Mouse (Mus musculus): ENCODE measurements around the gene Atxn7l3. TPM values are rescaled to one million over a fixed set of nuclear protein-coding genes. Genes with fewer than 3 reads are reported as not detected.

Gene Atxn7l3
- total RNA-seq, 2 experiments from 2014 or later, result 236 to 242 TPM

- TF ChIP-seq CTCF (IDR thresholded peaks at IDR 0.05), result no peak
- intact Hi-C loops (cut with DNase I), result no loop called here
- peak in 1 of 2 experiments; percentile 29 for DNase-seq (ENCODE audit: extremely low spot score in 1 of 2, low spot score in 2 of 2)
- H3K27ac ChIP-seq, result no peak overlapping the region
- H3K4me3 ChIP-seq, result peak overlapping the region; percentile 45
Measured at GRCm38 (mm10) chr11:102276411-102276915, 20.0 kb downstream of the Atxn7l3 start.

- TF ChIP-seq CTCF (IDR thresholded peaks at IDR 0.05), result no peak
- H3K27ac ChIP-seq, result no peak within 1 kb of the TSS
- no peak within 1 kb of the TSS for H3K4me3 ChIP-seq
- intact Hi-C loops (cut with DNase I), result loop anchor here (5.0 kb wide), 2 partner anchors 111 to 166 kb away; partner anchors contain the start of genes Ppy and Tmem101
- DNase-seq (ENCODE audit: extremely low spot score in 1 of 2, low spot score in 2 of 2), result no peak
Measured at GRCm38 (mm10) chr11:102268520-102269244, 27.7 kb downstream of the Atxn7l3 start, which contains the start of gene Asb16. Gene Asb16, plus strand, starts transcription at chr11:102268743.

- no peak overlapping the region for H3K4me3 ChIP-seq
- intact Hi-C loops (cut with DNase I), result loop anchor here (5.0 kb wide), 2 partner anchors 110 to 165 kb away; partner anchors contain the start of genes Ppy and Tmem101
- peak; percentile 77 for TF ChIP-seq CTCF (IDR thresholded peaks at IDR 0.05)
- DNase-seq (ENCODE audit: extremely low spot score in 1 of 2, low spot score in 2 of 2), result peak; percentile 70 to 72
- H3K27ac ChIP-seq, result no peak overlapping the region
Measured at GRCm38 (mm10) chr11:102267480-102267879, 29.0 kb downstream of the Atxn7l3 start.

GRCm38 (mm10) chr11:102266631-102267355, 29.6 kb downstream of the Atxn7l3 start:
- intact Hi-C loops (cut with DNase I), result loop anchor here (5.0 kb wide), 2 partner anchors 109 to 164 kb away; partner anchors contain the start of genes Ppy and Tmem101
- DNase-seq (ENCODE audit: extremely low spot score in 1 of 2, low spot score in 2 of 2), result no peak
- TF ChIP-seq CTCF (IDR thresholded peaks at IDR 0.05), result no peak
- Histone ChIP-seq H3K27ac (no peak overlapping the region), H3K4me3 (no peak overlapping the region)

GRCm38 (mm10) chr11:102265816-102266215, 30.6 kb downstream of the Atxn7l3 start:
- DNase-seq (ENCODE audit: extremely low spot score in 1 of 2, low spot score in 2 of 2), result no peak
- Histone ChIP-seq H3K27ac (no peak overlapping the region), H3K4me3 (no peak overlapping the region)
- intact Hi-C loops (cut with DNase I), result loop anchor here (5.0 kb wide), 2 partner anchors 109 to 164 kb away; partner anchors contain the start of genes Ppy and Tmem101
- no peak for TF ChIP-seq CTCF (IDR thresholded peaks at IDR 0.05)

GRCm38 (mm10) chr11:102263211-102263610, 33.2 kb downstream of the Atxn7l3 start:
- intact Hi-C loops (cut with DNase I), result no loop called here
- Histone ChIP-seq H3K27ac (no peak overlapping the region), H3K4me3 (no peak overlapping the region)
- DNase-seq (ENCODE audit: extremely low spot score in 1 of 2, low spot score in 2 of 2), result no peak
- no peak for TF ChIP-seq CTCF (IDR thresholded peaks at IDR 0.05)

GRCm38 (mm10) chr11:102258521-102258920, 37.9 kb downstream of the Atxn7l3 start:
- H3K4me3 ChIP-seq, result no peak overlapping the region
- no peak for DNase-seq (ENCODE audit: extremely low spot score in 1 of 2, low spot score in 2 of 2)
- intact Hi-C loops (cut with DNase I), result no loop called here
- TF ChIP-seq CTCF (IDR thresholded peaks at IDR 0.05), result peak; percentile 11; the same call in 1 of the 2 replicates
- H3K27ac ChIP-seq, result no peak overlapping the region

GRCm38 (mm10) chr11:102258095-102258494, 38.3 kb downstream of the Atxn7l3 start:
- Histone ChIP-seq H3K4me3 (no peak overlapping the region), H3K27ac (no peak overlapping the region)
- TF ChIP-seq CTCF (IDR thresholded peaks at IDR 0.05), result no peak
- DNase-seq (ENCODE audit: extremely low spot score in 1 of 2, low spot score in 2 of 2), result no peak
- intact Hi-C loops (cut with DNase I), result no loop called here

- intact Hi-C loops (cut with DNase I), result no loop called here
- peak in 1 of 2 experiments; percentile 20 for DNase-seq (ENCODE audit: extremely low spot score in 1 of 2, low spot score in 2 of 2)
- Histone ChIP-seq H3K4me3 (no peak overlapping the region), H3K27ac (no peak overlapping the region)
- peak; percentile 41 for TF ChIP-seq CTCF (IDR thresholded peaks at IDR 0.05)
Measured at GRCm38 (mm10) chr11:102257514-102257913, 38.9 kb downstream of the Atxn7l3 start.

GRCm38 (mm10) chr11:102249351-102250090, 46.9 kb downstream of the Atxn7l3 start:
- no peak for DNase-seq (ENCODE audit: extremely low spot score in 1 of 2, low spot score in 2 of 2)
- H3K4me3 ChIP-seq, result no peak overlapping the region
- no peak for TF ChIP-seq CTCF (IDR thresholded peaks at IDR 0.05)
- intact Hi-C loops (cut with DNase I), result loop anchor here (2.0 kb wide), 1 partner anchor 59 kb away; no protein-coding TSS in a partner anchor
- H3K27ac ChIP-seq, result no peak overlapping the region

- H3K4me3 ChIP-seq, result peak within 1 kb of the TSS; percentile 51
- peak; percentile 90 to 94 for DNase-seq (ENCODE audit: extremely low spot score in 1 of 2, low spot score in 2 of 2)
- peak; percentile 76 for TF ChIP-seq CTCF (IDR thresholded peaks at IDR 0.05)
- intact Hi-C loops (cut with DNase I), result loop anchor here (1.0 to 2.0 kb wide), 2 partner anchors 18 to 58 kb away; partner anchors contain the start of gene Hdac5
- no peak within 1 kb of the TSS for H3K27ac ChIP-seq
Measured at GRCm38 (mm10) chr11:102248630-102249230, 47.7 kb downstream of the Atxn7l3 start, which contains the start of gene BC030867. Gene BC030867, plus strand, starts transcription at chr11:102248882.
